Mouse (Mus musculus): ENCODE measurements around the gene Pnpla8. TPM values are rescaled to one million over a fixed set of nuclear protein-coding genes. Genes with fewer than 3 reads are reported as not detected.

Gene Pnpla8
- polyA plus RNA-seq, 1 experiment from 2014 or later, result 59.0 TPM

DNA sequence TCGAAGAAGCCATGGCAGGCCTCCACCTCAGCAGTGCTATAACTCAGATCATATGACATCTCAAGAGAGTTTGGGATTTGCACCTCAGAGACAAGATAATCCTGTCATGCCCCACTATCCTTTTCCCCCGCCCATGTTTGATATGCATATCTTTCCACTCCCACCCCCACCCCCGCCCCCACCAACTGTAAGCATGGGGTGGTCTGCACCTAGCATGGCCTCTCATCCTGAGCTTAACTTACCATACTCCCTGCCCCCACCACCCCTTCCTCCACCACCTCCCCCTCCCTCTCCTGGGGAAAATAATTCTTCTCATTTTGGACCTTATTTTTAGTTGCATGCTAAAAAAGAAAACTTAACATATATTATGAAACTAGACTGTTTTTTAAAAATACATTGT is 1.9 kb downstream of the Pnpla8 start:
- H3K9me3 ChIP-seq, result no peaks in the 10 kb centered on the region
- ATAC-seq (ENCODE audit: insufficient number of reproducible peaks, insufficient read depth, low FRiP score, low TSS enrichment, low read depth), result no peak
- H3K4me2 ChIP-seq, result no peak overlapping the region
- H3K27ac ChIP-seq, result no peak overlapping the region
- H3K4me1 ChIP-seq (replicated peaks), result 0 out of 2 replicates have a peak, but pooled peaks cover 3% of the 10 kb centered on the region
- H3K36me3 ChIP-seq, result no peaks in the 10 kb centered on the region
- 60% methylated on average over 3 of the region's 3 CpGs for WGBS
- H3K27me3 ChIP-seq, result peaks cover 18% of the 10 kb centered on the region
- no peak overlapping the region for H3K9ac ChIP-seq (replicated peaks)
- H3K4me3 ChIP-seq (replicated peaks), result no peak overlapping the region

GRCm38 (mm10) chr12:44224650-44225049 is 3.5 kb downstream of the Pnpla8 start:
- Histone ChIP-seq H3K9ac (replicated peaks) (no peak overlapping the region), H3K9me3 (no peaks in the 10 kb centered on the region), H3K27ac (no peak overlapping the region), H3K27me3 (peaks cover 18% of the 10 kb centered on the region), H3K4me1 (replicated peaks) (0 out of 2 replicates have a peak, but pooled peaks cover 3% of the 10 kb centered on the region), H3K36me3 (no peaks in the 10 kb centered on the region), H3K4me3 (replicated peaks) (no peak overlapping the region), H3K4me2 (no peak overlapping the region)
- ATAC-seq (ENCODE audit: insufficient number of reproducible peaks, insufficient read depth, low FRiP score, low TSS enrichment, low read depth), result no peak
- 78% methylated on average over 3 of the region's 3 CpGs for WGBS

DNA sequence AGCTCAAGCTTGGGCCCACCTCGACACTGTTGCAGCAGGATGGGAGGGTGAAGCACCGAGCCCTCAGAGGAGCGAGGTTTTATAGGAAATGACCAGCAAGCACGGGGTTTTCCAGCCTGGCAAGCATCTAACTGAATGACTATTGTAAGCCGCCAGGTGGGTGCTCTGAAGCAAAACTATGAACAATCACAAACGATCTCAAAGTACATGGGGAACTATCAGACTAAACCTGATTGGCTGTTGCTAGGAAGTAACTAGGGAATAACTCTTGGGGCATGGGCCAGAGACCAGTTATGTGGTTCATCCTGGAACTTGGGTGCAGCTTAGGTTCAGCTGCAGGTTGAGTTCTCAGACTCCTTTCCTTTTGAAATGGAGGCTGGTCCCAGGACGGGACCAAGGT is 19.9 kb downstream of the Pnpla8 start:
- Histone ChIP-seq H3K4me2 (no peak overlapping the region), H3K27ac (no peak overlapping the region), H3K9me3 (no peaks in the 10 kb centered on the region), H3K4me1 (replicated peaks) (no peaks in the 10 kb centered on the region), H3K9ac (replicated peaks) (no peak overlapping the region), H3K27me3 (no peaks in the 10 kb centered on the region), H3K36me3 (no peaks in the 10 kb centered on the region), H3K4me3 (replicated peaks) (no peak overlapping the region)
- WGBS, result 72% methylated on average over 7 of the region's 7 CpGs
- no peak for ATAC-seq (ENCODE audit: insufficient number of reproducible peaks, insufficient read depth, low FRiP score, low TSS enrichment, low read depth)

DNA sequence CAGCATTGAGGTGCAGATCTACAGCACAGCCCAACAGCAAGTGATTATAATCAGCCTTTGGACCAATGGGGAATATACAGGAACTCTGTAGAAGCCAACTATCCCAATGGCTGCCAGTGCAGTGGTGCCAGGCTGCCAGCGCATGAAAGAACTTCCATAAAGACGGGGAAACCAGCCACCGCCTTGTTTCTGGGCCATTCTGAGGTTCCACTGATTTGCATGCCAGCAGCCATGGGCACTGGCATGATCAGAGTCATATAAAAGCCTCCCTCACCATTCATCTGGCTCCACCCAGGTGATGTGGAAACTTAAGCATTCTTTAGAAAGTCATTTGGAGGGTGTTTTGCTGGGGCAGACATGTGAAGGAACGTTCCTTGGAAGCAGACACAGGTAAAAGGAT is 21.2 kb downstream of the Pnpla8 start:
- Histone ChIP-seq H3K27ac (no peak overlapping the region), H3K36me3 (no peaks in the 10 kb centered on the region), H3K9ac (replicated peaks) (no peak overlapping the region), H3K4me2 (no peak overlapping the region), H3K9me3 (no peaks in the 10 kb centered on the region), H3K4me3 (replicated peaks) (no peak overlapping the region), H3K27me3 (no peaks in the 10 kb centered on the region), H3K4me1 (replicated peaks) (no peaks in the 10 kb centered on the region)
- no peak for ATAC-seq (ENCODE audit: insufficient number of reproducible peaks, insufficient read depth, low FRiP score, low TSS enrichment, low read depth)
- WGBS, result 91% methylated on average over 4 of the region's 4 CpGs

DNA sequence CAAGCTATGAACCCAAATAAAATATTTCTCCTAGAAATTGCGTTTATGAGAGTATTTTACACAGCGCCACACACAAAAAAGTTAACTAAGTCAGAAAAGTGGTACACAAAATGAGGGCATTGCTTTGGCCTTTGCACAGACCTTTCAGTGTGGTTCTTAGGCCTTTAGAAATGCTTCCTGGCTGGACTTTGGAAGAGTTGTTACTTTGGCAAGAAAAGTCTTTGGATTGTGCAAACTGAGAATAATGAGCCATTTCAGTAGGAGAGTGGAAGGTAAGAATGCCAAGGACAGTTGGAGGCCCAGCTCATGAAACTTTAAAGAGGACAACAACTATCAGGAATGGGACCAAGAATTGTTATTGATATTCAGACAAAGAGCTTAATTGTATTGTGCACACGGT is 24.6 kb downstream of the Pnpla8 start:
- H3K9me3 ChIP-seq, result no peaks in the 10 kb centered on the region
- H3K27me3 ChIP-seq, result no peaks in the 10 kb centered on the region
- no peak overlapping the region for H3K4me2 ChIP-seq
- no peak overlapping the region for H3K9ac ChIP-seq (replicated peaks)
- no peaks in the 10 kb centered on the region for H3K36me3 ChIP-seq
- H3K4me3 ChIP-seq (replicated peaks), result no peak overlapping the region
- 84% methylated on average over 3 of the region's 3 CpGs for WGBS
- H3K4me1 ChIP-seq (replicated peaks), result no peaks in the 10 kb centered on the region
- ATAC-seq (ENCODE audit: insufficient number of reproducible peaks, insufficient read depth, low FRiP score, low TSS enrichment, low read depth), result no peak
- no peak overlapping the region for H3K27ac ChIP-seq

GRCm38 (mm10) chr12:44248309-44248977 is 27.3 kb downstream of the Pnpla8 start:
- no peak for ATAC-seq (ENCODE audit: insufficient number of reproducible peaks, insufficient read depth, low FRiP score, low TSS enrichment, low read depth)
- H3K27ac ChIP-seq, result no peak overlapping the region
- 81% methylated on average over 9 of the region's 9 CpGs for WGBS
- H3K27me3 ChIP-seq, result no peaks in the 10 kb centered on the region
- no peaks in the 10 kb centered on the region for H3K36me3 ChIP-seq
- no peak overlapping the region for H3K4me2 ChIP-seq
- no peaks in the 10 kb centered on the region for H3K4me1 ChIP-seq (replicated peaks)
- H3K4me3 ChIP-seq (replicated peaks), result no peak overlapping the region
- H3K9me3 ChIP-seq, result no peaks in the 10 kb centered on the region
- H3K9ac ChIP-seq (replicated peaks), result no peak overlapping the region

DNA sequence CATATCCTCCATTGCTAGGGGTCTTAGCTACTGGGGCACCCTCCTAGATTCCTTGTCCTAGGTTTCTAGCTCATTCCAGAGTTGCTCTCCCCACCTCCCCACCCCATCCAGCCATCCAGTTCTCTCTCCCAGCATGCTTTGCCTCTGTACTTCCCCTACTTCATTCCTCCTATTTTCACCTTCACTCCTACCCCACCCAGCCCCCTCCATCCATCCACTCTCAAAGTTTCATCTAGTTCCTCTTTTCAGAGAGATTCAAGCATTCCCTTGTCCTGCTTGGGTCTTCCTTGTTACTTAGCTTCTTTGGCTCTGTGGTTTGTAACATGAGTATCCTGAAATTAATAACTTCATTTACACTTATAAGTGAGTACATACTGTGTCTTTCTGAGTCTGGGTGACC is 41.4 kb downstream of the Pnpla8 start:
- no peaks in the 10 kb centered on the region for H3K4me1 ChIP-seq (replicated peaks)
- H3K4me3 ChIP-seq (replicated peaks), result no peak overlapping the region
- H3K27ac ChIP-seq, result no peak overlapping the region
- H3K27me3 ChIP-seq, result no peaks in the 10 kb centered on the region
- H3K9me3 ChIP-seq, result no peaks in the 10 kb centered on the region
- H3K36me3 ChIP-seq, result no peaks in the 10 kb centered on the region
- H3K4me2 ChIP-seq, result no peak overlapping the region
- no peak for ATAC-seq (ENCODE audit: insufficient number of reproducible peaks, insufficient read depth, low FRiP score, low TSS enrichment, low read depth)
- no peak overlapping the region for H3K9ac ChIP-seq (replicated peaks)

DNA sequence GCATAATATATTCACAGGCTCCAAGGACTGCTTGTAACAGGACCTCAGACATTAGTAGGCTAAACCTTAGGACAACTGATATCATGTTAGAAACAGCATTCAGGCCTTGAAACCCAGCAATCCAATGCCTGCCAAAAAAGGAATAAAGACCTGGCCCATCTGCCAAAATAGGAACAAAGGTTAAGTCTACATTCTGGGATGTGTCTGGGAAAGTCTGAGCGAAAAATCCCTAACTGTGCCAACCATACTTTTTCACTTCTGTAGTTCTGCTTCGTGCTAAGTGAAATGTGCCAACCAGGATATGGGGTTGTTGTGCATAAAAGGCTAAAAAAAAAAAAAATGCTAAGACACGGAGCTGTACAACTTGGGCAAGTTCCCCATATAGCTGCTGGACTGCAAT is 44.5 kb downstream of the Pnpla8 start:
- no peaks in the 10 kb centered on the region for H3K27me3 ChIP-seq
- 80% methylated on average over 3 of the region's 3 CpGs for WGBS
- H3K4me2 ChIP-seq, result no peak overlapping the region
- peaks cover 7% of the 10 kb centered on the region; the same call in 1 of the 2 replicates for H3K4me1 ChIP-seq (replicated peaks)
- no peak overlapping the region for H3K4me3 ChIP-seq (replicated peaks)
- no peak overlapping the region for H3K27ac ChIP-seq
- no peaks in the 10 kb centered on the region for H3K36me3 ChIP-seq
- no peaks in the 10 kb centered on the region for H3K9me3 ChIP-seq
- H3K9ac ChIP-seq (replicated peaks), result no peak overlapping the region
- no peak for ATAC-seq (ENCODE audit: insufficient number of reproducible peaks, insufficient read depth, low FRiP score, low TSS enrichment, low read depth)

- Histone ChIP-seq H3K9me3 (no peaks in the 10 kb centered on the region), H3K27me3 (no peaks in the 10 kb centered on the region), H3K4me1 (replicated peaks) (peaks cover 7% of the 10 kb centered on the region; the same call in 1 of the 2 replicates), H3K4me2 (no peak overlapping the region), H3K9ac (replicated peaks) (no peak overlapping the region), H3K36me3 (no peaks in the 10 kb centered on the region), H3K27ac (no peak overlapping the region), H3K4me3 (replicated peaks) (no peak overlapping the region)
- WGBS, result 89% methylated on average over 2 of the region's 2 CpGs
- ATAC-seq (ENCODE audit: insufficient number of reproducible peaks, insufficient read depth, low FRiP score, low TSS enrichment, low read depth), result no peak
Observed at GRCm38 (mm10) chr12:44267196-44267595, 46.0 kb downstream of the Pnpla8 start.

DNA sequence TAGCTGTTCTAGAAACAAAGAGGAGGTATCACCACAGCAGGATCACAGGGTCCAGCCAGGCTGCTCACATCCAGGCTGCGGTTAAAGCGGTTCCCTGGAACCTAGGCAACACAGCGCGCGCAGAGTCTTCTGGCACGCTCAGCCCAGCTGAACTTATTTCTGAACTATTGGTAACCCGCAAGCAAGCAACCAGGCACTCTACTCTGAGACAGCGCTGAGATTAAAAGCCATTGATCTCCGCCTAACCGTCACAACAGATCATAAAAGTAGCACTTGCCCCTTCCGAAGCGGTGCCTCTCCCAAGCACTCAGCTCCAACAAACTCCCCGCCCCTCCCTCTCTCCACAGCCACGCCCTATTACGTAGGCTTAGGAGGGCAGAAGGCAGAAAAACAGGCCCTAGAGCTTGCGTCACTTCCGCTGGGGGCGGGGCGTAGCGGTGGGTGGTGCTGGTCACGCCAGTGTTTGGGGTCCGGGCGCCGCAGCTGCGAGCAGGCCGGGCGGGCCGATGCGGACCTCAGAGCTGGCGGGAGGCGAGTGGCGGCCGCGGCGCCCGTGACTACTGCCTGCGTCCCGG is 47.6 kb downstream of the Pnpla8 start:
- Histone ChIP-seq H3K4me2 (peak overlapping the region; percentile 69), H3K9me3 (no peaks in the 10 kb centered on the region), H3K4me1 (replicated peaks) (peaks cover 7% of the 10 kb centered on the region; the same call in 1 of the 2 replicates), H3K36me3 (no peaks in the 10 kb centered on the region), H3K9ac (replicated peaks) (peak overlapping the region; percentile 83), H3K27ac (peak overlapping the region; percentile 96), H3K27me3 (no peaks in the 10 kb centered on the region), H3K4me3 (replicated peaks) (peak overlapping the region; percentile 74)
- under 1% methylated on average over 35 of the region's 38 CpGs for WGBS
- ATAC-seq (ENCODE audit: insufficient number of reproducible peaks, insufficient read depth, low FRiP score, low TSS enrichment, low read depth), result peak; percentile 100

DNA sequence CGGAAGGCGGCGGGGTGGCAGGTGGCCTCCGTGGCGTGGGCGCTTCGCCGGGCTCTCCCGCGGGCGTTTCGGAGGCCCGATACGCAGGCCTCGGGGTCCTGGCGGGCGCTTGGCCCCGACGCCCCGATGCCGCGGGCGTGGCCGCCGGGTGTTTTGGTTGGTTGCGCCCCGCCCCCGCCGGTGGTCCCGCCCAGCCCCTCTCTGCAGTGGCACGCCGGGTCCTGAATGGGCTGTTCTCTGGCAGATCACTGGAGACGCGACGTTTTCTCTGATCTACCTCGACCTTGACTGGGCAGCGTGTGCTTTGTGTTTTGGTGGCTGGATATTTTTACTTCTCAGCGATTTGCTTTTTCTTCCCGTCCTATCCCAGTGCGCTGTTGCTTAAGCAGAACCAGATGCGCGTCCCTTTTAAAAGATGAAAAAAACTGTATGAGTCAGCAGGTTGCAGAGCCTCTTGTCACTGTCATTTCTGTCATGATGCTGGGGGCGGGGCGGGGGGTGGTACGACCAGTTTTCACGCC is 48.2 kb downstream of the Pnpla8 start:
- Histone ChIP-seq H3K9ac (replicated peaks) (peak overlapping the region; percentile 83), H3K4me2 (peak overlapping the region; percentile 69), H3K9me3 (no peaks in the 10 kb centered on the region), H3K4me3 (replicated peaks) (peak overlapping the region; percentile 74), H3K27me3 (no peaks in the 10 kb centered on the region), H3K4me1 (replicated peaks) (peaks cover 7% of the 10 kb centered on the region; the same call in 1 of the 2 replicates), H3K36me3 (no peaks in the 10 kb centered on the region), H3K27ac (peak overlapping the region; percentile 96)
- peak; percentile 92 for ATAC-seq (ENCODE audit: insufficient number of reproducible peaks, insufficient read depth, low FRiP score, low TSS enrichment, low read depth)
- WGBS, result under 1% methylated on average over 26 of the region's 46 CpGs

All from limb, embryonic 12.5 days (tissue).